Mouse (Mus musculus) layer of hippocampus, postnatal 36 days (tissue): Measurements from ENCODE around the gene Klk7. TPM values are rescaled to one million over a fixed set of nuclear protein-coding genes. Genes with fewer than 3 reads are reported as not detected.

Experiments used
- DNase-seq, 2 experiments: peaks; one replicate each; pipeline ENCODE4 v3.0.0; 2022
- total RNA-seq, 2 experiments: library from RNA; stranded (reverse); gene quantifications; 2 replicates each; pipeline ENCODE4 v1.2.3; 2021

Klk7 gene
- total RNA-seq: under 1 TPM; 0.38 to 0.47 TPM

DNA sequence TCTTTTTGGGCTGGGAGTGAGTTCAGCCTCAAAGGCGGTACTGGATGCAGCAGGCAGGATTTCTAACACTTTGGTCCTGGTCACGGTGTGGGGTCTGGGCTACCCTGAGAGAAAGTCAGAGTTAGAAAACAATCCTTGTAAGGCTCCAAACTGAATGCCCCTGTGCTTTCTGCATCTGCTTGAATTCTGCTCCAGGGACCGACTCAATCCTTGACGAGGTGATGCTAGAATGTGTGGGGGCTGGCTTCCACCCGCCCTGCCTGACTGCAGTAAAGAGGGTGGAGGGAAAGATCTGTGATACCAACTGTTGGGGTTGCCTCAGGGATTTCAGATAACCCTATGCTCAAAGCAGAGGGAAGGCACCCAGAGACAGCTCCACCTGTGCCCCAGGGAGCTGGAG is at the start of gene Klk7:
Klk7 (plus strand) TSS at position 301 of the 400 bp plus-strand sequence.
- no peak for DNase-seq

DNA sequence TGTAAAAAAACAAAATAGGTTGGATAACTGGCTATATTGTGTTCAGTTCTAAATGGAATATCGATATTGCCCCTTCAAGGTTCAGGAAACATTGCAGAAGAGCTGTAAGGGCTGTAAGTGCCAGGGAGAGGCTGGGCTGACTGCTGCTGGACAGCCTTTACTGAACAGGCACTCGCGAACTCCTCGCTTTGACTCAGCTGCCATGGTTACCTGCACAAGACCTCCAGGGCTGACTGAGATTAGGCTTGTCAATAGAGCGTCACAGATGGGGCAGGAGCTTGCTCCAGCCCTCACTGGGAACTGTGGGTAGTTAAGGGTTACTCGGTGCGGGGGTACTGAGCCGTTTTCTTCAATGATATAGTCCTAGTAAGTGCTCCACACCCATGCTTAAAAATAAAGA is 44.6 kb upstream of the Klk7 start:
- DNase-seq: no peak

DNA sequence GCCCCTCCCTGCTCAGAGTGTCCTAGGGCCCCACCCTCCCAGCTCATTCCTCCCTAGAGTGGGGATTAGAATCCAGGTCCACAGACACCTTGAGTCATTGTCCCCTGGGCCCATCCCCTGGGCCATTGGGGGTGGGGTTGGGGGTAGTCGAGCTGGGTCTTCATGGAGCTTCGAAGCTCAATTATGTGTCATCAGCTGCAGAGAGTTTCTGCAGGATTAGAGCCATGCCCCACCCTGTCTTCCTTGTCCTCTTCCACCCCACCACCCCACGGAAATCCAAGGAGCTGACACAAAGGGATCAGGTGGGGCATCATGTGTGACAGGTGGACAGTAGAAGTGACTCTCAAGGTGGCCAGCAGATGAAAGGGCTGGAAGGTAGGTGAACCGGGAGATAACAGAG is 42.5 kb upstream of the Klk7 start, which contains the start of gene Klk12:
Klk12 (plus strand) TSS at position 301 of the 400 bp plus-strand sequence.
- no peak for DNase-seq

DNA sequence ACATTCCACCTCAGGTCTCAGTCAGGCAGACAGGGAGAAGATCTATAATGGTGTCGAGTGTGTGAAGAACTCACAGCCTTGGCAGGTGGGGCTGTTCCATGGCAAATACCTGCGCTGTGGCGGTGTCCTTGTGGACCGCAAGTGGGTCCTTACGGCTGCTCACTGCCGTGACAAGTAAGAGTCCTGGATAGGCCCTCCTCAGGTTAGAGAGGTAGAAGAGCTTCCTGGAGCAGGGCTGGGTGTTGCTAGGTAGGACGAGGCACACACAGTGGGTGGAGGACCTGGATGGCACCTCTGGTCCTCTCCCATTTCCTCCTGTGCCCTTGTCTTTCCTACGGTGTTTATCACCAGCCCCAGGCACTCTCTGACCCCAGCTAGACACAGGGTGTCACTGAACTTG is 41.5 kb upstream of the Klk7 start:
- DNase-seq: no peak

DNA sequence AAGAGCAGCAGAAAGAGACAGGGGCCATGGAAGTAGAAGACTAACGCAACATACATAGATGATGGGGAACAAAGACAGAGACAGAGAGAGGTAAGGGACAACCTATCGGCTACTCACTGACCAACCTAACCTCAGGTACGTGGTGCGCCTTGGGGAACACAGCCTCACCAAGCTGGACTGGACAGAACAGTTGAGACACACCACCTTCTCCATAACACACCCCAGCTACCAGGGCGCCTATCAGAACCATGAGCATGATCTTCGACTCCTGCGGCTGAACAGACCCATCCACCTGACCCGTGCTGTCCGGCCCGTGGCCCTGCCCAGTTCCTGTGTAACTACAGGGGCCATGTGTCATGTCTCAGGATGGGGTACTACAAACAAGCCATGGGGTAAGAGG is 40.4 kb upstream of the Klk7 start:
- no peak for DNase-seq

DNA sequence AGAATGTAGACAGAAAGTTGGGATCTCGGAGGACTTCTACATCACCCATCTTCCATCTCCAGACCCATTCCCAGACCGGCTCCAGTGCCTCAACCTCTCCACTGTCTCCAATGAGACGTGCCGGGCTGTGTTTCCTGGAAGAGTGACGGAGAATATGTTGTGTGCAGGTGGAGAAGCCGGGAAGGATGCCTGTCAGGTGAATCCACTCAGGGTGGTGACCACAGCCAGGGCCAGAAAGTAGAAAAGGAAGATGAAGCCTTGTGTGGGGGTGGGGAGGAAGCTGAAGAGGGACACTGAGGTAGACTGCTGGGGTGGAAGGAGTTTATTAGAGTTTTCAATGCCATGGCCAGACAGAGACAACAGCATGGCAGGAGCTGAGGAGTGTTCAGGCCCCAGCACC is 39.2 kb upstream of the Klk7 start:
- DNase-seq: no peak

DNA sequence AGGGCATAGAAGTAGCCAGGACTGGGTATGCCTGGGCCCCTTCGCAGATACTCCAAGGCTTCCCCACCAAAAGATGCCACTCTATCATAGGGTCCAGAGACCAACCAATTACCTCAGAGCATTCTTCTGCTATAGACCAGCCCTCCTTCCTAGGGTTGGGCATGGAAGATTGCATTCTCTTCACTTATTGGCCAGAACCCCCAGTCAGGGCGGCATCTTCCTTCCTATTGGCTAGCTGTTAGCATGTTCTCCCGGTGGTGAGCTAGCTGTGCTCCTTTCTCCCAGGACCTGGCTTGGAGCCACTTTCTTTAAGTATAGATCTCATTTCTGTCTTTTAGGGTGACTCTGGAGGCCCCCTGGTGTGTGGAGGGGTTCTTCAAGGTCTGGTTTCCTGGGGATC is 38.2 kb upstream of the Klk7 start:
- DNase-seq: no peak

DNA sequence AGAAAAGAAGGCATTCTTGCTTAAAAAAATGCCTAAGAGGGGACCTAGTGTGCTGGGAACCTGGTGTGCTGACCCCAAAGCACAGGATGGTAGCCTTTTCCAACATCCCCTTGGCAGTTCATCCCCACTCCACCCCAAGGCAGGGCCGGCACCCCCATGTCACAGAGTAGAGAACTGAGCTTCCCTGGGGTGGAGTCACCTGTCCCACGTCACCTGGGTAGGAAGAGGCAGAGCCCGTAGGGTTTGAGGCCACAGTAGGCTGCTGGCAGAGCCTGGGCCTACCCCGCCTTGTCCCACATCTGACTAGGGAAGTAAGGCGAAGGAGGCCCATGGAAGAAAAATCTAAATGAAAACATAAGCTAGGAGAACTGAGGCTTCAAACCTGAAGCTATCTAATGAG is 36.7 kb upstream of the Klk7 start, which contains the start of gene Klk11:
Klk11 (plus strand) TSS at position 241 of the 400 bp plus-strand sequence.
- DNase-seq: no peak

DNA sequence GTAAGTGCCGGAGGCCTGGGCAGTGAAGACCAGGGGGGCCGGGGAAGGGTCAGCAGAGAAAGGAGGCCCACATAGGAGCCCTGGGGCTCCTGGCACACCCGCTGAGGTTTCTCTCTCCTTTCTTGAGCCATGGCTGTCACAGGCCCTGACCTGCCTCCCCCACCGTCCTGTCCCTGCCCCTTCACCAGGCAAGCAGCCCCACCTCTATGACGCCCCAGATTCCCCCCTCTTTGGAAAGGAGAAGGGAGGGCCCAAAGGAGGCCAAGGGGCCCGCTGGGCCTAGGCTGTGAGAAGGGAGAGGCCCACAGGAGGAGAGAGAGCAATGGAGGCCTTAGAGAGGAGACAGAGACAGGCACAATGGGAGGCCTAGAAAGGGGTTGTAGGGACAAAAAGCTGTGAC is 36.3 kb upstream of the Klk7 start:
- DNase-seq: no peak

DNA sequence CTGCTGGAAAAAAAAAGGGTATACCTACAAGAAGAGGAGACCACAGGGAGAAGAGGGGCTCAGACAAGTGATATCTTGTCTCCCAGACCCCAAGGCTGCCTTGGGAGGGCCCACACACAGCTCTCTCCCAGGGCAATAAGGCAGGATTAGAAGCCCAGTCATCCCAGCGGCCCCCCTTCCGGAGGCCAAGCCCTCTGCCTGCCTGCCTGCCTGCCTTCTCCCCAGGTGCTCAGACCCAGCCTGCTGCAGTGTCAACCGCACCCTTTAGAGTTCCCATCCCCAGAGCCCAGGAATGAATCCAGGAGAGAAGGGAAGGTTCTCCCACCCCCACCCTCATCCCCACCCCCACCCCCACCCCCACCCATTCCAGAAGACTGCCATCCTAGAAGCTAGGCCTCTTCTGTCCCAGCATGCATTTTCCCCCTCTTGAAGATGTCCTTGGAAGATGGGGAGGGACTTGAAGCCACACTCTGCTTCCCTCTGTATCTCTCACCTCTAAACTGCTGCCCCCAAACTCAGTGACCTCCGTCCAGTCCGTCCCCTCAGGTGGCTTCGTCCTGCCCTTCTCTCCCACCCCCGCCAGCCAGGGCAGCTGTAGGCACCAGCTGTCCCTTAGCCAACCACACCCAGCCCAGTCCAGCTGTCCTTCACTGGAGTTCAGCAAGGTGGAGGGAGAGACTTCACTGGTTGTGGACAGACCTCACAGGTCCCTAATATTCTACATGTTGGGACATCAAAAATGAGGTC is 35.6 kb upstream of the Klk7 start:
- no peak for DNase-seq

DNA sequence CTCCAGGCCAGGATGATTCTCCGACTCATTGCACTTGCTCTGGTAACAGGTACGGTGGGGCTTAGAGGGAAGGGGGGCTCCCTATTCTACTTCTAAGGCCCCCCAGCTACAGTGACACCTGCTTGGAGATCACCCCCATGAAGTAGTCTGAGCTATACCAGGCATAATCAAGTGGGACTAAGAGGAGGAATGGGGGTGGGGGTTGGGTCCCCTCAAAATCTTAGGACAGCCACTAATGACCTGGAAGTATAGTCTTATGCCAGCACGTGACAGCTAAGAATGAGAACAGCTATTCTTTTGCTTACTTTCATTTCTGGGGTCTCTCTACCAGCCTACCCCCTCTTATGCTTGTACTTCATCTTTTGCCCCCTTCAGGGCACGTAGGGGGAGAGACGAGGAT is 34.6 kb upstream of the Klk7 start:
- no peak for DNase-seq

DNA sequence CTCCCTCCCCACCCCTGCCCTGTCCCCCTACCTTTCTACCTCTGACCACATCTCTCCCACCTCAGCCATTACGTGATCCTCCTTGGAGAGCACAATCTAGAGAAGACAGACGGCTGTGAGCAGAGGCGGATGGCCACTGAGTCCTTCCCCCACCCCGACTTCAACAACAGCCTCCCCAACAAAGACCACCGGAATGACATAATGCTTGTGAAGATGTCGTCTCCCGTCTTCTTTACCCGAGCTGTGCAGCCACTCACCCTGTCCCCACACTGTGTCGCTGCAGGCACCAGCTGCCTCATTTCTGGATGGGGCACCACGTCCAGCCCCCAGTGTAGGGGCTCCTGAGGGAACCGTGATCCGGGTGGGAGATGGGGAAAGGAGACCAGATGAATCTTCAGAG is 33.7 kb upstream of the Klk7 start:
- no peak for DNase-seq

DNA sequence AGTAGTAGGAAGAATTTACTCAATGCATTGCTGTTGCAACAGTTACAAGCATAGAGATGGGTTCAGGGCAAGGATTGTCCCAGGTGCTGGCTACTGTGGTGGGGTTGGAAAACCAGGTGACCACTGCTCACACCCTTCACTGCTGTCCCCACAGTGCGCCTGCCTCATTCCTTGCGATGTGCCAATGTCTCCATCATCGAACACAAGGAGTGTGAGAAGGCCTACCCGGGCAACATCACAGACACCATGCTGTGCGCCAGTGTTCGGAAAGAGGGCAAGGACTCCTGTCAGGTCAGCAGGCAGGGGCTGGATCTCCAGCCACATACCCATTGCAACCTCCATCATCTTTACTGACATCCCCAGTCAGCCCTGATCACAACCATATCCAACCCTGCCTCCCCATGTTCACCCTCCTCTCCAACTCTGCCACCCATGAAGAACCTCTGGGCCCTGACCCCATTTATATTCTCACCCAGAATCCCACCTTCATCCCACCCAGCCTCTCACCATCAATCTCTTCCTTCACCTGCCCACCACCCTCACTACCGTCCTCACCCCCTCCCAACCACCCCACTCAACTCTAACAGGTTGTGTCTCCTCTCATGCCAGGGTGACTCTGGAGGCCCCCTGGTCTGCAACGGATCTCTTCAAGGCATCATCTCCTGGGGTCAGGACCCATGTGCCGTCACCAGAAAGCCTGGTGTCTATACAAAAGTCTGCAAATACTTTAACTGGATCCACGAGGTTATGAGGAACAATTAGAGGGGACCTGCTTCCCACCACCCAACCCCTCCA is 32.7 kb upstream of the Klk7 start:
- DNase-seq: no peak

DNA sequence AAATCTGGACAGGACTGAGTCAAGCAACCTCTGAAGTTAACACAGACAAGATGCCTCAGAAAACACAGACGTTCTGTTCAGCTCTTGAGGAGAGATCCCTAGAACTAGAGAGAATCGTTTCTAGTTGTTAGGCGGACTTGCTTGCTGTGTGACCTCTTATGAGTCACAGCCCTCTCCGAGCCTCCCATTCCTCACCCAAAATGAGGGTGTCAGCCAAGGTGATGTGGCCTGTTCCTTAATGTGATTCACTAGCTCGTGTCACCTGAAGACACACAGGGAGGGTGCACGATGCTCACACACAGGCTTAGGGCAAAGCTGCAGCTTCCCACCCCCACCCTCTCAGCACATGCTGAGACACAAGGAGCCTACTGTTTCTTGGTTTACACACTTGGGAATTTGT is 30.9 kb upstream of the Klk7 start:
- no peak for DNase-seq

DNA sequence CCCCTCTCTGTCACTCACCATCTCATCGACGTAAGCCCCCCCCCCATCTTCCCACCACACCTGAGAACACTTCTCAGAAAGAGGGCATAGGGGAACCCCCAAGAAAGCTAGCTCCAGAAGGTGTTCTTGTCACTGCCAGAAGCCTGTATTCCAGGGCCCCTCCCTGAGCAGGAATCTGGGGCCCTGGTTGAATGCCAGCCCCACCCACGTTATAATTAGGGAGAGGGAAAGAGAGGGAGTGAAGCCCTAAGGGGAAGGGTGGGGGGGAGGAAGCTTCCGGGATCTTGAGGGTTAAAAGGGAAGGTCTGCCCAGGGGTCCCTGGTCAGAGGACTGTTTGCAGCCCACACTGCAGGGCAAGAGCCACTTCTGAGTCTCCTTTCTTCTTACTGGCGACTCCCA is 30.3 kb upstream of the Klk7 start, which contains the start of gene Klk10:
Klk10 (plus strand) TSS at position 290 of the 400 bp plus-strand sequence.
- DNase-seq: no peak

DNA sequence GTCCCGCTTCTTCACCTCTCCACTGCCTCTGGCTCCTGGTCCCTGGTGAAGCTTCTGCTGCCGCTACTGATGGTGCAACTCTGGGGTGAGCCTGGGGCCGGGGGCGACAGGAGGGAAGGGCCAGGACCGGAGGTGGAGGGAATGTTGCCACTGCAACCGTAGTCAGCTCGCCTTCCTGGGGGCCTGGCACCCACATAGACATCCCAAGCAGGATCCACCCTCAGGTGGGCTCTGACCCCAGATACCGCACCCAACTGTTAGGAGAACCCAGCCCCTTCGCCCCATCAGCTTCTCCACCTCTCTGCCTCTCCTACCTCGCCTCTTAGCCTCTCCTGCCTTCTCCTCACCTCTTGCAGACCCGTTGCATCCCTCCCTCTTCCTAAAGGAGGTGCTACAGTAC is 29.6 kb upstream of the Klk7 start:
- DNase-seq: no peak

DNA sequence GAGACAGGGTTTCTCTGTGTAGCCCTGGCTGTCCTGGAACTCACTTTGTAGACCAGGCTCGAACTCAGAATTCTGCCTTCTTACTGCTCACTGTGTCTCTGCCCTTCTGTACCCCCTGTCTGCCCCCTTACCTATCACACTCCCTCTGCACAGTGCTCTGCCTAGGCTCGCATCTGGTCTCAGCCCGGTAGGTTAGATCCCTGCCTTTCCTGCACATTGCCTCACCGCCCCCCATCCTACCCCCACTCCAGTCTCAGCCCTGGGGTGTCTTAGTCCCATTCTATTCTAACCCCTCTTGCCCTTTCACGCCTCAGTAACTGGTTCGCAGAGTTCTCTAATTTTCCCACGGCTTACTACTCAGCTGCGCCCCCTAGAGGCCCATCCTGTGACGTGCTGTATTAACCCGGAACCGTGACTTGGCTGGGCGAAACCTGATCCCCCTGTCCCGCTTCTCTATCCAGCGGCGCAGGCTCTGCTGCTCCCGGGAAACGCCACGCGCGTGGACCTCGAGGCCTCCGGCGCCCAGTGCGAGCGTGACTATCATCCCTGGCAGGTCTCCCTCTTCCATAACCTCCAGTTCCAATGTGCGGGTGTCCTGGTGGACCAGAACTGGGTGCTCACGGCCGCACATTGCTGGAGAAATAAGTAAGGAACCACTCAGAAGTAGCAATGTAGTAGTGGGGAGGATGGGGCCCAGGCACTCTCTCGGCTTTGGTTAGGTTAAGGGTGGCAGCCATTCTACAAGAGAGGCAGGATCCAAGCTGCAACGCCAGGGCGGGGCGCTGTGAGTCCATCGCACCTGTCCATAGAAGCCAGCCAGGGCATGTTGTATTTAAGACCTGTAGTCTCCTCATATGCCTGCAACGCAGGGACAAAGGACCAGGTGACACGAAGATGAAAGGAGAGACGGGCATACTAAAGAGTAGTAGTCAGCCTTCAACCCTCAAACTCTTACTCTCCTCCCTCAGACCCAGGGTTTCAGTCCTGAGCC is 28.5 kb upstream of the Klk7 start:
- DNase-seq: peak; percentile 60 to 62

DNA sequence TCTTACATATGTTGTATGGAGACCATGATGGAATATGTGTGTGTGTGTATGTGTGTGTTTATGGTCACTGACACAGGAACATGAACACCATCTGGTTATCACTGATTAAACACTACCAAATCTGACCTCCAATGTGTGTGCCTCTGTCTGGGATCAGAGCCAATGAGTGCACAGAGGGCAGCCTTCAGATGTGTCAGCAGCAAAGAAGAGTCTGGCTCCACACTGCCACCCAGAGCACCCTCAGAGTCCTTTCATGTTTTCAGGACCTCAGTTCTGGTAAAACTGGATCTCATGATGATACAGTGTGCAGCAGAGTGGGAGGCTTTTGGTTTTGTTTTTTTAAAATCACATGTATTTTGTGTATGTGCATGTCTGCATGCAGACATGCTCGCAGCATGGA is 25.8 kb upstream of the Klk7 start:
- no peak for DNase-seq

DNA sequence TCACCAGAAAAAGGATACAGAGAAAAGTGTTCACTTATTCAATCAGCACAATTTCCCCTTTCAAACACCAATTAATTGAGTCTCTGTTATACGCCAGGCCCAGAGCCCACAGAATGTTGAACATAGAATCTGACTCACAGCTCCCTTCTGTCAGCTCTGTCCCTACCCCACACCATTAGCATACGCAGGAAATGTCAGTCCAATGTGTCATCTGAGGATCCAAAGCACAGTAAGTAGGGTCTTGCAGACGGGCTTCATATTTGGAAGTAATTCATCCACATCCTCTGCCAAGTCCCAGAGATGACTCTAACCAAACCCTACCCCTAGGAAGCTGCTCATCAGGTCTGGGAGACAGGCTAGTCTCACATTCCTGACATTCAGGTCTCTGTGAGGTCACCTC is 23.0 kb upstream of the Klk7 start:
- DNase-seq: no peak

DNA sequence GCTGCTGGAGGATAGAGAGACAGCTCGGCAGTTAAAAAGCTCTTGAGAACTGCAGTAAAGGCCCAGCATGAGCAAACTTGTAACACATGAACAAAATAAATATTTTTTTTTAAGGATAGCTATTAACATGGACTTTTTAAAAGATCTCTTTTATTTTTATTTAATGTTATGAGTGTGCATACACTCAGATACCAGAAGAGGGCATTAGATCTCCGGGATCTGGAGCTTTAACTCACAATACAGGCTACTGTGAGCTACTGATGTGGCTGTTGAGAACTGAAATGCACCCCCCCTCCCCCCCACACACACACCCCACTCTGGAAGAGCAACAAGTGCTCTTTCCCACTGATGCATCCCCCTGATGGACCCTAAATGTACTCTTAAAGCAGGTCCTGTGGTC is 21.8 kb upstream of the Klk7 start:
- DNase-seq: no peak

DNA sequence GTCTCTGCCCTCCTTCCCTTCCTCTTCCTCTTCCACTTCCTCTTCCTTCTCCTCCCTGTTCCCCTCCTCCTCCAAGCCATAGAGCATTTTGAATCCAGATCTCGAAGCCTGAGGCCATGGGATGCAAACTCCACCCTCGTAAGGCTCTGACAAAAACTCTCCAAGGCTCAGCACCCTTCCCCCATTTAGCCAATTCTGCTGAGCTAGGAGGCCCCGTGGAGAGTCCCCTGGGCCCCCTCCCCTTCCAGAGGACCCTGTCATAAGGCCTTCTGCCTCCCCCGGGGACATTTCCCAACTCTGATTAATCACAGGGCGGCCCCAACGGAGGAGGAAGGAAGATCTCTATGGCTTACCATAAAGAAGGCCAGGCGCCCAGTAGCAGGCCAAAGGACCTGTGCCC is 19.5 kb upstream of the Klk7 start, which contains the start of gene Klk9:
Klk9 (plus strand) TSS at position 301 of the 400 bp plus-strand sequence.
- no peak for DNase-seq

DNA sequence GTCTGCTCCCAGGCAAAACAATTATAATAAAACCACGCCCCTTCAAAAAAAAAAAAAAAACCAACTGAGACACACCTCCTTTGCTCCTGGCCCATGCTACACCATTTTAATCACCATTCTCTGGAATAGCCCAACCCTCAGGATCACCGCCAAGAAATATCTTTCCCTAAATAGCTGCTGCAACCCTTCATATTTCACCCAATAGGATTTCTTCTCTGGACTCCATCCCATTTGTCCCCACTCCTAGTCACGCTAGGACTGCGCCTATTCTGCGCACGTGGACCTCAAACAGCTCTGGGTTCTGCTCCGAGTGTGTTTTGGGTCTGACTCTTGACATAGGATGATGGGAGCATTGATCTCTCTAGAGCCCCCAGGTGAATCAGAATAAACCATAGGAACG is 14.7 kb upstream of the Klk7 start:
- DNase-seq: no peak
